Mouse (Mus musculus): ENCODE measurements at regions not wholly inside any gene's neighbourhood (a gene's known extent, or its start where the extent isn't known, plus 50 kb on each side); places are given as distances from the start of the nearest gene placed in this dataset.

- H3K36me3 ChIP-seq (replicated peaks; ENCODE audit: control insufficient read depth, insufficient read depth, low read depth, low read length) = no peaks in the 10 kb centered on the region
- no peaks in the 10 kb centered on the region for H3K27me3 ChIP-seq (ENCODE audit: control insufficient read depth, insufficient read depth, low read length)
- H3K4me1 ChIP-seq (ENCODE audit: control insufficient read depth, insufficient read depth, low read length) = no peaks in the 10 kb centered on the region
- H3K9me3 ChIP-seq (replicated peaks; ENCODE audit: control insufficient read depth, low read length) = no peaks in the 10 kb centered on the region
- H3K4me2 ChIP-seq (ENCODE audit: low read depth, low read length) = no peak overlapping the region
- H3K4me3 ChIP-seq (ENCODE audit: low read depth, low read length) = no peak overlapping the region
- ATAC-seq (replicated peaks; ENCODE audit: insufficient number of reproducible peaks, low FRiP score, low TSS enrichment, low read depth) (no peak), DNase-seq (ENCODE audit: low spot score) (no peak)
- WGBS = 71% methylated on average over 4 of the region's 4 CpGs
- H3K9ac ChIP-seq (replicated peaks; ENCODE audit: low read length) = no peak overlapping the region
- no peak overlapping the region for H3K27ac ChIP-seq (replicated peaks; ENCODE audit: low read depth, low read length)
Observed at GRCm38 (mm10) chrX:14356466-14357030, 145.6 kb downstream of the H2al1n start.
